Mouse (Mus musculus) heart, embryonic 14.5 days (tissue): Measurements from ENCODE around the gene Srsf5. TPM values are rescaled to one million over a fixed set of nuclear protein-coding genes. Genes with fewer than 3 reads are reported as not detected.

ENCODE experiments used
- ATAC-seq: fragments of 200-750 bp; cut with Nextera tagmentation; 2 replicates; pipeline ENCODE4 v1.8.0; 2017; ENCODE audit warnings: low read depth, moderate TSS enrichment; ENCODE audit not compliant: insufficient number of reproducible peaks, insufficient read depth, low FRiP score
- H3K27ac ChIP-seq, 2 experiments: fragments of 200-500 bp in 1 of 2; fragments of 300-500 bp in 1 of 2; sonication (generic) in 1 of 2; replicated peaks in 1 of 2; 2 replicates each; pipeline ENCODE4 v1.5.1; 2012 to 2014; ENCODE audit warnings: low read depth in 2 of 2, low read length in 2 of 2, control low read depth in 1 of 2, mild to moderate bottlenecking in 1 of 2, mixed read lengths in 1 of 2; ENCODE audit not compliant: control insufficient read depth in 1 of 2, insufficient read depth in 1 of 2
- H3K27me3 ChIP-seq: fragments of 300-500 bp; sonication (generic); 2 replicates; pipeline ENCODE4 v1.6.1; 2014; ENCODE audit warnings: mild to moderate bottlenecking, low read length, control low read depth; ENCODE audit not compliant: control insufficient read depth, insufficient read depth
- H3K36me3 ChIP-seq: fragments of 300-500 bp; sonication (generic); 2 replicates; pipeline ENCODE4 v1.6.1; 2014; ENCODE audit warnings: mild to moderate bottlenecking, control low read depth, low read length, mixed read lengths; ENCODE audit not compliant: control insufficient read depth, insufficient read depth
- H3K4me1 ChIP-seq, 2 experiments: fragments of 200-500 bp in 1 of 2; fragments of 300-500 bp in 1 of 2; sonication (generic) in 1 of 2; 2 replicates each; pipeline ENCODE4 v1.6.1; 2012 to 2014; ENCODE audit warnings: low read length in 2 of 2, control low read depth in 1 of 2, mixed read lengths in 1 of 2; ENCODE audit not compliant: control insufficient read depth in 2 of 2, insufficient read depth in 2 of 2
- H3K4me2 ChIP-seq: fragments of 300-500 bp; sonication (generic); 2 replicates; pipeline ENCODE4 v1.6.1; 2014; ENCODE audit warnings: mild to moderate bottlenecking, low read length
- H3K4me3 ChIP-seq, 2 experiments: fragments of 200-500 bp in 1 of 2; fragments of 300-500 bp in 1 of 2; sonication (generic) in 1 of 2; 2 replicates each; pipeline ENCODE4 v1.5.1; 2012 to 2014; ENCODE audit warnings: low read length in 2 of 2, mild to moderate bottlenecking in 2 of 2, control low read depth in 1 of 2, low read depth in 1 of 2, moderate library complexity in 1 of 2; ENCODE audit not compliant: control insufficient read depth in 1 of 2, insufficient read depth in 1 of 2
- H3K9ac ChIP-seq: fragments of 300-500 bp; sonication (generic); 2 replicates; pipeline ENCODE4 v1.6.1; 2014; ENCODE audit warnings: mild to moderate bottlenecking, low read length
- H3K9me3 ChIP-seq: fragments of 300-500 bp; sonication (generic); 2 replicates; pipeline ENCODE4 v1.6.1; 2016; ENCODE audit warnings: low read length, control low read depth; ENCODE audit not compliant: control insufficient read depth
- WGBS: fragments of 180-500 bp; shearing (Covaris S2); extraction: QIAGEN DNeasy Blood & Tissue Kit; methylation state at CpG from one replicate; pipeline ENCODE4 v1.1.7; 2014; 5-methylcytosine and 5-hydroxymethylcytosine counted together
- polyA plus RNA-seq: library from polyadenylated mRNA; unstranded; fragments of >200 nt; fragmentation: Nextera tagmentation; extraction: Ambion mirVana; gene quantifications from 2 replicates; pipeline ENCODE4 v1.2.1, GENCODE M21; 2014

Gene Srsf5
- polyA plus RNA-seq, 1 experiment from 2014 or later, result 208 TPM

DNA sequence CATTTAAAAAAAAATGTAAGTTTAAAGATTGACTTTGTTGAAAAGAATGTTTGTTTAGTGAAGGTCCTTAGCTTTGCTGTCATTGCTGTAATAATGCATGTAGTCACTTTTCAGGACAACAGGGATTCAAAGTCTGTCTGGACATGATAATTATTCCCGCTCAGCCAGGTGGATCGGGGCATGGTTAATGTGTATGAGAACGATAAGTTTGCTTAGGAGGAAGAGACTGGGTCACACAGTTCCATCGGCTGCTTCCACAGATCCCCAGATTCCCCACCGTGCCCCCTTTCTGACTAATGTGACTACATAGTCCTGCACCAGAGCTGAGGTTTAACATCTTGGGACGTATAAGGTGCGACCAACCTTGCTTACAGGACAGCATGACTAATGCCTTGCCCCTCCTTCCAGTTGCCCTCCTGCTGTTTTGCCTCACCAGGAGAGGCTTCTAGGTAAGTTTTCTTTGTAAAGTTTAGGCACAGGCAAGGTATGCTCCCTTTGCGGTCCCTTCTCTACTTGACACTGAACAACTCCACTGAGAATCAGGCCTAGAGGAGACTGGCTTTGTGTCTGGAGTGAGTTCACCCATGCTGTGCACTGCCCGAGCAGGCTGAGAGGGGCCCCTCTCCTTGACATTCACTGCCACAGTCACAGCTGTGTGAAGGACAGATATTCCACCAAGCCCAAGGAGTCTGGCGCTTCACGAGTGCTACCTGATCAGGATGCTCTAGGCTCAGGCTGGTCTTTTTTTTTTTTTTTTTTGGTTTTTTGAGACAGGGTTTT is 20.9 kb downstream of the Srsf5 start:
- no peak overlapping the region for H3K4me2 ChIP-seq
- no peak for ATAC-seq
- WGBS, result 71% methylated on average over 11 of the region's 11 CpGs
- no peaks in the 10 kb centered on the region for H3K4me1 ChIP-seq
- H3K9ac ChIP-seq, result no peak overlapping the region
- no peak overlapping the region for H3K27ac ChIP-seq
- no peaks in the 10 kb centered on the region for H3K27me3 ChIP-seq
- no peaks in the 10 kb centered on the region for H3K9me3 ChIP-seq
- H3K36me3 ChIP-seq, result no peaks in the 10 kb centered on the region
- no peak overlapping the region for H3K4me3 ChIP-seq

GRCm38 (mm10) chr12:80967918-80968317 is 22.6 kb downstream of the Srsf5 start:
- ATAC-seq, result no peak
- Histone ChIP-seq H3K4me3 (no peak overlapping the region), H3K36me3 (no peaks in the 10 kb centered on the region), H3K4me2 (no peak overlapping the region), H3K9ac (no peak overlapping the region), H3K27ac (no peak overlapping the region), H3K27me3 (no peaks in the 10 kb centered on the region), H3K4me1 (no peaks in the 10 kb centered on the region), H3K9me3 (no peaks in the 10 kb centered on the region)
- WGBS, result 81% methylated on average over 9 of the region's 9 CpGs

GRCm38 (mm10) chr12:80968605-80969004 is 23.3 kb downstream of the Srsf5 start, which contains the start of gene Slc10a1:
Slc10a1 (minus strand) TSS chr12:80968705.
- 73% methylated on average over 5 of the region's 5 CpGs for WGBS
- H3K4me2 ChIP-seq, result no peak within 1 kb of the TSS
- no peak within 1 kb of the TSS for H3K27ac ChIP-seq
- no peaks in the 10 kb centered on the region for H3K27me3 ChIP-seq
- no peak for ATAC-seq
- H3K4me3 ChIP-seq, result no peak within 1 kb of the TSS
- no peaks in the 10 kb centered on the region for H3K4me1 ChIP-seq
- no peaks in the 10 kb centered on the region for H3K36me3 ChIP-seq
- no peaks in the 10 kb centered on the region for H3K9me3 ChIP-seq
- no peak within 1 kb of the TSS for H3K9ac ChIP-seq

GRCm38 (mm10) chr12:80970181-80970705 is 24.9 kb downstream of the Srsf5 start:
- Histone ChIP-seq H3K4me2 (no peak overlapping the region), H3K4me1 (no peaks in the 10 kb centered on the region), H3K36me3 (no peaks in the 10 kb centered on the region), H3K9me3 (no peaks in the 10 kb centered on the region), H3K27me3 (no peaks in the 10 kb centered on the region), H3K27ac (no peak overlapping the region), H3K4me3 (no peak overlapping the region), H3K9ac (no peak overlapping the region)
- 66% methylated on average over 8 of the region's 8 CpGs for WGBS
- no peak for ATAC-seq

DNA sequence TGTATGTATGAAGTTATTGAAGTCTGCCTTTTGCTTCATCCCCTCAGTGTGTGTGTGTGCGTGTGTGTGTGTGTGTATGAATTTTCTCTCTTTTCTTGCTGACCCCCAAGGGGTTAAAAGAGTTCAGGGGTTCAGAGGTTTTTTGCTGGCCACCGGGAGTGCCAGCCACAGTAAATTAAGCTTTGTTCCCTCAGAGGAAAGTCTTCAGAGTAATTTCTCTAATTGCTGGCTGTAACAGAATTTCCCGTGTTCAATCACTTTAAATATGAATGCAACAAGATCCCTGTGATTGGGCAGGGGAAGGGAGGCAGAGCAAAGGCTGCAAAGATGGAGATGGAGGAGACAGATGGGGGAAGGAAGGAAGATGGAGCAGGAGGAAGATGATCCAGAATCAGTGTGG is 26.5 kb downstream of the Srsf5 start:
- Histone ChIP-seq H3K4me3 (no peak overlapping the region), H3K36me3 (no peaks in the 10 kb centered on the region), H3K27ac (no peak overlapping the region), H3K9ac (no peak overlapping the region), H3K4me1 (no peaks in the 10 kb centered on the region), H3K4me2 (no peak overlapping the region), H3K27me3 (no peaks in the 10 kb centered on the region), H3K9me3 (0 out of 2 replicates have a peak, but pooled peaks cover 6% of the 10 kb centered on the region)
- WGBS, result 40% methylated on average over 3 of the region's 3 CpGs
- no peak for ATAC-seq

- H3K36me3 ChIP-seq, result no peaks in the 10 kb centered on the region
- H3K27me3 ChIP-seq, result no peaks in the 10 kb centered on the region
- H3K4me3 ChIP-seq, result no peak overlapping the region
- no peak overlapping the region for H3K4me2 ChIP-seq
- no peak for ATAC-seq
- H3K4me1 ChIP-seq, result no peaks in the 10 kb centered on the region
- WGBS, result 78% methylated on average over 11 of the region's 11 CpGs
- H3K9ac ChIP-seq, result no peak overlapping the region
- H3K9me3 ChIP-seq, result 0 out of 2 replicates have a peak, but pooled peaks cover 6% of the 10 kb centered on the region
- no peak overlapping the region for H3K27ac ChIP-seq
Observed at GRCm38 (mm10) chr12:80975939-80976671, 30.8 kb downstream of the Srsf5 start.

DNA sequence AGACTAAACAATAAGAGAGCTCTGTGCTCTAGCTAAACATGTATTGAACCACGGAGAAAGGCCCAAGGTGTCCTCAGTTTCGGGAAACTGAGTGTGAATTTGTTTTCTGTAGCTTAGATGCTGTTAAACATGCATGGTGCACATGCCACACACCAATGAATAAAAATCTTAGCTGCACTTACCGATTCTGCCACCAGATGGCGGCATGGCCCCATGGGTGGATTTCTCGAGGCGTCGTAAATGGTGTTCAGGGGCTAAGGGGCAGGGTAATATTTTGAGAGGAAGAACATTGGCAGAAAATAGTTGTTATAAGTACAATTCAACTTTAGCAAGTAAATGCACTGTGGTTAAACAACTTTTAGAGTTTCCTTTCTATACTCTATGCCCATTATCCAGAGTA is 37.0 kb downstream of the Srsf5 start:
- Histone ChIP-seq H3K36me3 (no peaks in the 10 kb centered on the region), H3K4me2 (no peak overlapping the region), H3K9me3 (no peaks in the 10 kb centered on the region), H3K4me1 (no peaks in the 10 kb centered on the region), H3K27ac (no peak overlapping the region), H3K9ac (no peak overlapping the region), H3K27me3 (no peaks in the 10 kb centered on the region), H3K4me3 (no peak overlapping the region)
- WGBS, result 1% methylated on average over 7 of the region's 7 CpGs
- ATAC-seq, result no peak
